Mouse (Mus musculus): ENCODE measurements around the gene Prss29. TPM values are rescaled to one million over a fixed set of nuclear protein-coding genes. Genes with fewer than 3 reads are reported as not detected.

The Prss29 gene
- polyA plus RNA-seq, 1 experiment from 2014 or later: not detected

GRCm38 (mm10) chr17:25368973-25369372 lies 50.5 kb downstream of the Prss29 start, which contains the start of gene Tpsg1:
TSS of gene Tpsg1 (plus strand) at chr17:25369273.
- no peaks in the 10 kb centered on the region for H3K4me1 ChIP-seq (ENCODE audit: control insufficient read depth, insufficient read depth, low read length)
- H3K9me3 ChIP-seq (ENCODE audit: control insufficient read depth, low read length): no peaks in the 10 kb centered on the region
- 88% methylated on average over 3 of the region's 3 CpGs for WGBS
- H3K9ac ChIP-seq (ENCODE audit: low read length): no peak within 1 kb of the TSS
- no peak within 1 kb of the TSS for H3K4me3 ChIP-seq (ENCODE audit: low read depth, low read length)
- DNase-seq (ENCODE audit: low spot score): no peak
- H3K36me3 ChIP-seq (ENCODE audit: control insufficient read depth, insufficient read depth, low read length): no peaks in the 10 kb centered on the region
- ATAC-seq (ENCODE audit: insufficient read depth, low FRiP score, low TSS enrichment): no peak
- H3K27me3 ChIP-seq (ENCODE audit: control insufficient read depth, insufficient read depth, low read length): no peaks in the 10 kb centered on the region
- H3K4me2 ChIP-seq (ENCODE audit: low read depth): no peak within 1 kb of the TSS
- H3K27ac ChIP-seq (ENCODE audit: low read depth, low read length): no peak within 1 kb of the TSS

Other genes with a start within 250 kb of the Prss29 start
- gene Tmem204, start 235.1 kb upstream of the Prss29 start, polyA plus RNA-seq (2014; fragmentation: Nextera tagmentation; extraction: Ambion mirVana): 11.4 and 13.3 TPM in 2 replicates
- gene Telo2, start 202.7 kb upstream of the Prss29 start, polyA plus RNA-seq (2014; fragmentation: Nextera tagmentation; extraction: Ambion mirVana): 29.9 and 31.8 TPM in 2 replicates
- not detected in 2 replicates for gene Ptx4, start 197.9 kb upstream of the Prss29 start, polyA plus RNA-seq (2014; fragmentation: Nextera tagmentation; extraction: Ambion mirVana)
- gene Clcn7, start 185.3 kb upstream of the Prss29 start, polyA plus RNA-seq (2014; fragmentation: Nextera tagmentation; extraction: Ambion mirVana): 20.5 and 22.4 TPM in 2 replicates
- not detected in 2 replicates for gene Ccdc154, start 156.2 kb upstream of the Prss29 start, polyA plus RNA-seq (2014; fragmentation: Nextera tagmentation; extraction: Ambion mirVana)
- gene Gm38655, start 143.2 kb upstream of the Prss29 start, polyA plus RNA-seq (2014; fragmentation: Nextera tagmentation; extraction: Ambion mirVana): not detected in 2 replicates
- 30.5 and 31.8 TPM in 2 replicates for gene BC003965, start 134.1 kb upstream of the Prss29 start, polyA plus RNA-seq (2014; fragmentation: Nextera tagmentation; extraction: Ambion mirVana)
- gene Unkl, start 130.3 kb upstream of the Prss29 start, polyA plus RNA-seq (2014; fragmentation: Nextera tagmentation; extraction: Ambion mirVana): 5.6 and 6.9 TPM in 2 replicates
- 51.9 and 58.7 TPM in 2 replicates for gene Gnptg, start 78.5 kb upstream of the Prss29 start, polyA plus RNA-seq (2014; fragmentation: Nextera tagmentation; extraction: Ambion mirVana)
- gene Tsr3, start 78.5 kb upstream of the Prss29 start, polyA plus RNA-seq (2014; fragmentation: Nextera tagmentation; extraction: Ambion mirVana): 59.8 and 63.6 TPM in 2 replicates
- gene Baiap3, start 62.3 kb upstream of the Prss29 start, polyA plus RNA-seq (2014; fragmentation: Nextera tagmentation; extraction: Ambion mirVana): 1.4 and 1.8 TPM in 2 replicates
- gene Ube2i, start 44.0 kb upstream of the Prss29 start, polyA plus RNA-seq (2014; fragmentation: Nextera tagmentation; extraction: Ambion mirVana): 774 and 803 TPM in 2 replicates
- gene Prss34, start 20.3 kb upstream of the Prss29 start, polyA plus RNA-seq (2014; fragmentation: Nextera tagmentation; extraction: Ambion mirVana): 0.25 TPM in 1 of 2 replicates, not detected in the other
- gene Prss28, start 10.0 kb upstream of the Prss29 start, polyA plus RNA-seq (2014; fragmentation: Nextera tagmentation; extraction: Ambion mirVana): not detected in 2 replicates
- gene Tpsab1, start 26.9 kb downstream of the Prss29 start, polyA plus RNA-seq (2014; fragmentation: Nextera tagmentation; extraction: Ambion mirVana): not detected in 2 replicates
- not detected in 2 replicates for gene Tpsb2, start 47.7 kb downstream of the Prss29 start, polyA plus RNA-seq (2014; fragmentation: Nextera tagmentation; extraction: Ambion mirVana)
- gene Tpsg1, start 50.6 kb downstream of the Prss29 start, polyA plus RNA-seq (2014; fragmentation: Nextera tagmentation; extraction: Ambion mirVana): 0.37 and 0.46 TPM in 2 replicates
- 9.7 and 13.3 TPM in 2 replicates for gene Cacna1h, start 115.1 kb downstream of the Prss29 start, polyA plus RNA-seq (2014; fragmentation: Nextera tagmentation; extraction: Ambion mirVana)
- gene Tekt4, start 136.0 kb downstream of the Prss29 start, polyA plus RNA-seq (2014; fragmentation: Nextera tagmentation; extraction: Ambion mirVana): 0.25 and 0.46 TPM in 2 replicates
- not detected in 2 replicates for gene Sstr5, start 178.6 kb downstream of the Prss29 start, polyA plus RNA-seq (2014; fragmentation: Nextera tagmentation; extraction: Ambion mirVana)